Mouse (Mus musculus): Measurements from ENCODE around the gene Srrm3. TPM values are rescaled to one million over a fixed set of nuclear protein-coding genes. Genes with fewer than 3 reads are reported as not detected.

The Srrm3 gene
- not detected for total RNA-seq (2023)

DNA sequence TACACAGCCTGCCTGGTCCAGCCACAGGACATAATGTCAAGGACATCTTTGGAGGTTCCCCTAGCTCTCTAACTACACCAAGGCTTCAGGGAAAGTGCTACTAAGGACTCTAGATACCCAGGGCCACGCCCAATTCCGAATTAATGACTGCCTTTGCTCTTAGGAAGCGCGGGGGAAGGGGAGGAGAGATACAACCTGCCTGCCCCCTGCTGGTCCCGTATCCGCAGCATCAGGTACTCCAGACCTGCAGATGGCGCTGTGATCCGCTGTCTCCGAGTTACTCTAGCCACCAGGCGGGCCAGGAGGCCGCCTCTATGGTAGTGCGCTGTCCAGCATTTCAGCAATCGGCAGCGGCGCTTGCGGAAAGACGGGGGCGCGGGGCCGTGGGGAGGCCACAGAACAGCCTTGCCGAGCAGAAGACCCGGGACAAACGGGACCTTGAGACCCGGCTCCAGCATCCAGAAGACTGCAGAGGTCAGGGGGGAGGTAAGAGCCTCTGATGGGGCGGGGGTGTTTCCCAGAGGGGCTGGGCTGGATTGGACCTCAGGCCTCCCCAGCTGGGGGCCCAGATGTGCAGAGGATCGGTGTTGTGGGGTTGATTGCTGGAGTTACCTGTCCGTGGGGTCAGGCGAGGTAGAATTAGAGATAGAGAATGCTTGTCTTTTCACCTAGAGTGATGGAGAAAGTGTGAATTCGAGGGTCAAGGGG lies at the start of gene Srrm3:
Gene Srrm3 (plus strand): TSS at position 336 of the 708 bp plus-strand sequence.

DNA sequence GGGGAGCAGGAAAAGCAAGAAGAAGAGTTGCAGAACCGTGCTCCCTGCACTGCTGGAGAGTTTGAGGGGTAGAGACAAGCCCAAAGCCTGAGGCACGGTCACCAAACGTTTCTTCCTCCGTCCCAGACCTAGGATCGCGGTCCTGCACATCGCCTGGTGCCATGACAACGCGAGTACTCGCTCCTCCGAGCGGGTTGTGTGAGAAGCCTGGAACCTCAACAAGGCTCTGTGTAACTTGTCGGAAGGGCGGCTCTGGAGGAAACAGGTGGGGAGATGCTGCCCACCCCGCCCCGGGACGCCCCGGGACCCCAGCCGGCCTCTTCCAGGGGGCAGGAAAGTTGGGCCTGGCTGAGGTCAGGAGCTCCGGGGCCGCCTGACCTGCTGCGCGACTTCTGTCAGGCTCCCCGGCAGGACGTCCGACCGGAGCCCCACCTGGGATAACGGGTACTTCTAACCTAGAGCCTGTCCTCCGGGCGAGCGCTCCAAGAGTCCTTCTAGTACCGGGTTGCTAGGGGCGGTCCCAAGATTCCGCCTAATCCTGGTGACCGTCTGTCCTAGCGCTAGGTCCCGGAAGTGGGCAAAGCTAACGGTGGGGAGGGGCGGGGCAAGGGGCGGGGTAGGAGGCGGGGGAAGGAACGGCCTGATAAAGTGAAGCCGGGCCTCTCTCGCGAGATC lies 28.8 kb upstream of the Srrm3 start, which contains the start of gene Styxl1:
Gene Styxl1 (minus strand): TSS at position 590 of the 675 bp plus-strand sequence.

DNA sequence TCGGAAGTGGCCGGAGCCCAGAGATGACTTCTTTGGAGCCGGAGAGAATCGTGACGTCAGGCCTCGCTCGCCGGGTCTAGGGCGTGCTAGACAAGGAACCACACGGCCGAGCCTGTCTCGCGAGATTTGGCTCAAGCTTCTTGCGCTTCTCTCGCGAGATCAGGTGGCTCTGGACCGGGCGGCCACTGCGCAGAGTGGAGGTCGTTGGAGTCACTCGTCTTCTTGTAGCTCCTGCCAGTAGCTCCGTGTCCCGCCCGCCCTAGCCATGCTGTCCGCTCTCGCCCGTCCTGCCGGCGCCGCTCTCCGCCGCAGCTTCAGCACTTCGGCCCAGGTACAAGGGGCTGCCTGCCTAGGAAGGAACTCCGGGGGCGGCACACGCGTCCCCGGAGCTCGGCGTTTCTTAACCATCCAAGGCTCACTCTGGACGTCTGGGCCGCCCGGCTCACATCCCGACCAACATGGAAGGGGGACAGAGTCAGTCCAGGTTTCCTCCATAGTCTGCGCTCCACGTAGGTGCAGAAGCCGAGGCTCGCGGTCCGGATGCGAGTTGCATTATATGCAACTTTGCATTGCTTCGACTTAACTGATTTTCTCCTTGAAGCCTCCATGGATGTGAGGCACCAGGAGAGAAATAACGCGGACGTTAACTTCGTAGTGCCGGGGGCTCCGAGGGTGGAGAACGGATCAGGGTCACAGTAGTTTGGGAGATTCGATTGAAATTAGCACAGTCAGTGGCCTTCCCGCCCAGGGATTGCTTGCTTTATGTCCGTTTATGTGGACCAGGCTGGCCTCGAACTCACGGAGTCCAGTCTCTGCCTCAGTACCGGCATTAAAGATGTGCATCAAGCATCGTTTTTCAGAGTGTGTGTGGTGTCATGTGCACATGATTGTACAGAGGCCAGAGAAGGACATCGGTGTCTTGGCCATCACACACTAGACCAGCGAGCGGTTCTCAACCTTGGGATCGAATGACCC lies 27.9 kb upstream of the Srrm3 start, which contains the start of gene Mdh2:
Gene Mdh2 (plus strand): TSS at position 10 of the 975 bp plus-strand sequence.

DNA sequence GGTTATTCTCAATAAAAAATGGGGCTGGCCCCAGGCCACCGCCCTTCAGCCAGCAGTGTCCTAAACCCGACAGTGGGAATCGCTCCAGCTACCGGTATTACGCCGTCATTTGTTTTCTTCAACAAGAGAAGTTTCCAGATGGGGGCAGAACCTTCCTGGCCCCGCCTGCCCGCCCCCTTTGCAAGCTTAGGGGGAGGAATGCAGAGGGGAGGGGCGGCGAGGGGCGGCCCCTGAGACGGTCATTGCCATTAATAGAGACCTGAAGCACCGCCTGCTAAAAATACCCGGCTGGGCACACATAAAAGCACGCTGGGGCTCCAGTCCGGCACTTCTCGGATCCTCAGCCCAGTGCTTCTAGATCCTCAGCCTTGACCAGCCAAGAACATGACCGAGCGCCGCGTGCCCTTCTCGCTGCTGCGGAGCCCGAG lies 81.0 kb downstream of the Srrm3 start, which contains the start of gene Hspb1:
Gene Hspb1 (plus strand): TSS at position 245 of the 428 bp plus-strand sequence.

Other genes starting within 250 kb of the Srrm3 start
- not detected for gene Ccl26, start 243.3 kb upstream of the Srrm3 start, total RNA-seq (2023)
- gene Ccl24, start 233.8 kb upstream of the Srrm3 start, total RNA-seq (2023) = under 1 TPM in 1 of 2 experiments, not detected in 1; 0.58 TPM
- 10 to 100 TPM; 26.3 to 29.5 TPM for gene Rhbdd2, start 174.3 kb upstream of the Srrm3 start, total RNA-seq (2023)
- gene Por, start 136.9 kb upstream of the Srrm3 start, total RNA-seq (2023) = 10 to 100 TPM; 56.4 to 62.2 TPM
- gene Tmem120a, start 62.4 kb upstream of the Srrm3 start, total RNA-seq (2023) = 10 to 100 TPM; 17.4 to 19.7 TPM
- gene Styxl1, start 28.5 kb upstream of the Srrm3 start, total RNA-seq (2023) = under 1 TPM in 1 of 2 experiments, not detected in 1; 0.58 TPM
- 100 to 1,000 TPM; 185 to 193 TPM for gene Mdh2, start 28.4 kb upstream of the Srrm3 start, total RNA-seq (2023)
- not detected for gene Hspb1, start 81.0 kb downstream of the Srrm3 start, total RNA-seq (2023)
- gene Ywhag, start 127.7 kb downstream of the Srrm3 start, total RNA-seq (2023) = 10 to 100 TPM; 62.2 to 73.1 TPM
- 1 to 10 TPM in 1 of 2 experiments, not detected in 1; 1.7 TPM for gene Ssc4d, start 167.6 kb downstream of the Srrm3 start, total RNA-seq (2023)
- gene Zp3, start 173.2 kb downstream of the Srrm3 start, total RNA-seq (2023) = not detected
- 10 to 100 TPM; 36.8 to 38.0 TPM for gene Dtx2, start 187.9 kb downstream of the Srrm3 start, total RNA-seq (2023)
- under 1 TPM; 0.44 to 0.71 TPM for gene Upk3b, start 231.6 kb downstream of the Srrm3 start, total RNA-seq (2023)
- not detected for gene Upk3bl, start 247.6 kb downstream of the Srrm3 start, total RNA-seq (2023)